Mouse (Mus musculus) adrenal gland, postnatal 25 days (tissue): Measurements from ENCODE around the gene Krt14. TPM values are rescaled to one million over a fixed set of nuclear protein-coding genes. Genes with fewer than 3 reads are reported as not detected.

ENCODE experiments used
- DNase-seq: peaks from one replicate; pipeline ENCODE4 v3.0.0; 2021; ENCODE audit warnings: mixed read lengths
- total RNA-seq: library from RNA; stranded (reverse); gene quantifications from 2 replicates; pipeline ENCODE4 v1.2.3, GENCODE M21; 2021

The Krt14 gene
- total RNA-seq, 1 experiment from 2014 or later, result not detected

DNA sequence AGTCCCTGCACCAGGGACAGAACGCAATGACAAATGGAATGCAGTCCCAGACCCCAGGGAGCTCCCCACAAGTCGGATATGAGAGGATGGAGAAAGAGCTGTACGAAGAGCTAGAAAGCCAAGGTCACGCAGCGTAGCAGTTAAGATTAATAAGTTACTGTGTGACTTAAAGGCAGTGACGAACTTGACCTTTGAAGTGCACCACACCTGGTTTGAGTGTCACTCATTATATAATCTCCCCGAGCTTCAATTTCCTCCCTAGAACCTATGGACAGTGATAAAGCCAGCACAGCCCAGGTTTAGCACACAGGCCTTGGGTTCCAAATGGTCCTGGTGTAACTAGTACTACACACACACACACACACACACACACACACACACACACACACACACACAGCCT is 43.0 kb downstream of the Krt14 start:
- DNase-seq, result no peak

DNA sequence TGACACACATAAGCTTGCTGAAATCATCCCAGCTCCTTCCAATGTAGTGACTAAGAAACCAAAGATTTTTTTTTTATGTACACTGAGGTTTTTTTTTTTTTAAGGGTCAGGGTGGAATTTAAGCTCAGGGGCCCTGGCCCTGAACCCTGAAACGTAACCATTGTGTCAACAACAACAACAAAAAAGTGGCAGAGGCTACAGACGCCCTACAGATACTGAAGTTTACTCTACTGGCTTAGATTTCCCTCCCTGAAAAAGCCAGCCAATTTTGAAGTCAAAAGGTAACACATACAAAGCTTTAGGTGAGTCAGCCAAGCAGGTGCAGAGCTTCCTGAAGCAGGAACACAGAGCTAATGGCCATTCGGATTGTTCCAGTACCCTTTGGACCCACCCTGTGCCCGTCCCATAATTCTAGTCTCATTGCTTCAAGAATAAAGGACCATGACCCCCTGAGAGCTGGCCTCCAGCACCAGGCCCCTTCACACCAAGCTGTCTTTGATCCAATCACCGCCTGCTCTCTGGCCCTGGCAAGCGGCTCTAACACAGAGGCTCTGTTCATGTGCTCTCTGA is 49.4 kb downstream of the Krt14 start:
- DNase-seq, result no peak

DNA sequence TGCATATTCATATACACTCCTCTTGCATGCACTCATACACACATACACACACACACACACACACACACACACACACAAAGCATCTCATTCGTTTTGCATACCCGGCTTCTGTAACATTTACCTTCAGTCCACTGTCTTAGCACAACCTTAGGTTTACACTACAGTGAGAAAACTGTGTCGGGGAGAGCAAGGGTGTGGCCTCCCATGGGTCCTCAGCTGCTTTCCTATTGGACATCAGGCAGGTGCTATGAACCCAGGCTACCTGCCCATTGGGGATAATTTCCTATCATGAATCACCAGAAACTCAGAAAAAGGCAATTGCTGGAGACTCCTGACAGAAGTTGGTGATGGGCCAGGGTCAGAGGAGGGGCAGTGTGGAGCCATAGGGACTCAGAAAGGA is 50.0 kb downstream of the Krt14 start:
- no peak for DNase-seq

DNA sequence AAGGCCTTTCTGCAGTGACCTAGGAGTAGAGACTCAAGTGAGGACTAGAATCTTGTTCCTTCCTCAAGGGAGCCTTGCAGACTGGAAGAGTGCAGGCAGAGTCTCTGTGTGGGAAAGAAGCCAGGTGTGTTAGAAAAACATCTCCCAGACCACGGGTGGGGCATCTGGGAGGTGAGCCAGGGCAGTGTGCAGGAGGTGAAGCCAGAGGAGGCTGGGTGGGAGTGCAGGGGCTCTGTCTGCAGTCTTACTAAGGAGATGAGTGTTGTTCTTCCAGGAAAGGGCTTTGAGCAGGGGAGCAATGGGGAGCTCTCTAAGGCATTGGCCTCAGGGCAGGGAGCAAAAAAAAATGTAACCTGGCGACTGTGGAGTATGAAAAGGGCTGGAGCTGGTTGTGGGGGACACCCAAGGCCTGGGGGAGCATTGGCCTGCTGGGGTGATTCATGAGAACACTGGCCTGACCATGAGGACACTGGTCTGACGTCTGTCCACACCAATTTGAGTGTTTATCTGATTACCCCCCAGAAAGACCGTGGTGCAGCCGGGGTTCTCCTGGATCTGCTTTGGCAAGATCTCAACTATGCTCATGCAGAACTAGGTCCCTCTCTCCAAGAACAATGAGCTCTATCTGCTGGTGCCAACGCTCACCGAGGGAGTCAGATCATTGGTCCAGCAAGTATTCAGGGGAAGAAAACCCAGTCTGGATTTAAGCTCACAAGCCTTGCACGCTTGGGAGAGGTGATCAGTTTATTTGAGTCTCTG is 51.7 kb downstream of the Krt14 start:
- no peak for DNase-seq

Other genes with a start within 250 kb of the Krt14 start
- gene Krtap29-1, start 228.5 kb downstream of the Krt14 start, total RNA-seq, result not detected in 2 replicates
- gene Krtap16-1, start 221.0 kb downstream of the Krt14 start, total RNA-seq, result not detected in 2 replicates
- not detected in 2 replicates for gene Krtap17-1, start 213.6 kb downstream of the Krt14 start, total RNA-seq
- gene Krt33a, start 191.3 kb downstream of the Krt14 start, total RNA-seq, result not detected in 2 replicates
- gene Krt33b, start 177.7 kb downstream of the Krt14 start, total RNA-seq, result not detected in 2 replicates
- not detected in 2 replicates for gene Krt34, start 166.0 kb downstream of the Krt14 start, total RNA-seq
- not detected in 2 replicates for gene Krt31, start 157.0 kb downstream of the Krt14 start, total RNA-seq
- not detected in 2 replicates for gene Krt32, start 119.3 kb downstream of the Krt14 start, total RNA-seq
- not detected in 2 replicates for gene Krt35, start 111.3 kb downstream of the Krt14 start, total RNA-seq
- 0.18 TPM in 1 of 2 replicates, not detected in the other for gene Krt36, start 101.9 kb downstream of the Krt14 start, total RNA-seq
- gene Krt13, start 86.0 kb downstream of the Krt14 start, total RNA-seq, result not detected in 2 replicates
- not detected in 2 replicates for gene Krt15, start 71.6 kb downstream of the Krt14 start, total RNA-seq
- 0.82 and 1.4 TPM in 2 replicates for gene Krt19, start 58.9 kb downstream of the Krt14 start, total RNA-seq
- gene Krt9, start 14.3 kb downstream of the Krt14 start, total RNA-seq, result not detected in 2 replicates
- not detected in 2 replicates for gene Krt16, start 41.4 kb upstream of the Krt14 start, total RNA-seq
- gene Krt17, start 53.5 kb upstream of the Krt14 start, total RNA-seq, result not detected in 2 replicates
- not detected in 2 replicates for gene Krt42, start 62.3 kb upstream of the Krt14 start, total RNA-seq
- gene Eif1, start 112.3 kb upstream of the Krt14 start, total RNA-seq, result 904 and 1,056 TPM in 2 replicates
- gene Gast, start 126.9 kb upstream of the Krt14 start, total RNA-seq, result not detected in 2 replicates
- gene Hap1, start 148.6 kb upstream of the Krt14 start, total RNA-seq, result 46.0 and 68.7 TPM in 2 replicates
- gene Jup, start 190.2 kb upstream of the Krt14 start, total RNA-seq, result 59.5 and 81.5 TPM in 2 replicates
- 25.7 and 29.4 TPM in 2 replicates for gene P3h4, start 207.3 kb upstream of the Krt14 start, total RNA-seq
- gene Fkbp10, start 208.1 kb upstream of the Krt14 start, total RNA-seq, result 23.8 and 24.7 TPM in 2 replicates
- 60.3 and 63.2 TPM in 2 replicates for gene Nt5c3b, start 234.3 kb upstream of the Krt14 start, total RNA-seq
- 1.2 and 1.3 TPM in 2 replicates for gene Klhl10, start 234.4 kb upstream of the Krt14 start, total RNA-seq